Comparison of ENCODE assay signal across 11 mouse cellular contexts in the genomic region with DNA sequence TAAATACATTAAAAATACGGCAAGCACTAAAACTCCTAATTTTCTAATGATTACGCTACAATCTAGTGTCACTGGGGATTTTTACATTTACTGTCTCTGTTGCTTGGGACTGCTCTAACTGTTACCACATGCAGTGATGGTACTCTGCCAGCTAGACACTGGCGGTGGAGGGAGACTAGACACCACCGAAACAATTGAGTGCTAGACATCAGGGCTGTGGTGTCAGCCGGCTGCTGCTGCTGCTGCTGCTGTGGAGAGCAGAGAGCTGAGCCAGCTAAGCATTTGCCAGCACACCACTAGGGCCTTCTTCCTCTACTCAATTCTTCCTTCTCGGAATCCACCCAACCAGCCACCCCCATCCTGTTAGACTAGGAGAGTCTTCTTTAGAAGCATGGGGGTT. TPM values are rescaled to one million over a fixed set of nuclear protein-coding genes. Genes with fewer than 3 reads are reported as not detected.
A peak's percentile ranks its signal among the peaks of the same experiment; 100 is the strongest.
DNase-seq lines count a peak whose midpoint lies in the region; ATAC-seq and TF ChIP-seq lines count a peak whose summit lies in the region.
"Had no signal": no experiment of that assay in that cellular context is flagged by ENCODE, and none has a peak within 500 bp of the region (broad histone marks: within the 10 kb centered on the region; RNA-seq: fewer than 3 reads in every experiment).

No protein-coding gene starts in this region.

- 48% methylated on average over 6 of the region's 6 CpGs for WGBS in hindbrain, embryonic 14.5 days
- WGBS in hindbrain, embryonic 10.5 days = 68% methylated on average over 6 of the region's 6 CpGs
- 71% methylated on average over 6 of the region's 6 CpGs for WGBS in stomach, embryonic 14.5 days
- WGBS in stomach, postnatal 0 days = 69% methylated on average over 6 of the region's 6 CpGs
- 68% methylated on average over 6 of the region's 6 CpGs for WGBS in kidney, embryonic 15.5 days

- DNase-seq in cerebellum, postnatal 10 days = peak; percentile 49 to 52
- no peak for DNase-seq in cerebellum, adult 8-10 months
- DNase-seq in hindbrain, embryonic 14.5 days (ENCODE audit: low spot score) = no peak
- no peak for DNase-seq in hindbrain, embryonic 10.5 days (ENCODE audit: low spot score)
- no peak for DNase-seq in stomach, postnatal 0 days (ENCODE audit: low spot score)
- no peak for DNase-seq in left cerebral cortex, postnatal 36 days (ENCODE audit: low spot score in 2 of 2)

- peak overlapping the region; percentile 48; the same call in 1 of the 2 replicates for H3K27ac ChIP-seq in hindbrain, embryonic 14.5 days
- no peak overlapping the region for H3K27ac ChIP-seq in hindbrain, embryonic 10.5 days
- no peak overlapping the region for H3K27ac ChIP-seq in stomach, embryonic 14.5 days (ENCODE audit: low read length)
- no peak overlapping the region for H3K27ac ChIP-seq in stomach, postnatal 0 days (replicated peaks)
- no peak overlapping the region for H3K27ac ChIP-seq in kidney, embryonic 15.5 days
- H3K27ac ChIP-seq: liver, embryonic 15.5 days had no signal

- H3K4me2 ChIP-seq in hindbrain, embryonic 14.5 days (replicated peaks) = peak overlapping the region; percentile 55
- peak overlapping the region; percentile 53; the same call in 1 of the 2 replicates for H3K4me2 ChIP-seq in stomach, embryonic 14.5 days (replicated peaks; ENCODE audit: low read depth, low read length)
- H3K4me2 ChIP-seq in stomach, postnatal 0 days (replicated peaks; ENCODE audit: low read depth) = no peak overlapping the region
- H3K4me2 ChIP-seq in kidney, embryonic 15.5 days = no peak overlapping the region
- H3K4me2 ChIP-seq: liver, embryonic 15.5 days had no signal

- no peaks in the 10 kb centered on the region for H3K36me3 ChIP-seq in hindbrain, embryonic 14.5 days (replicated peaks; ENCODE audit: control insufficient read depth, insufficient read depth)
- H3K36me3 ChIP-seq in hindbrain, embryonic 10.5 days = no peaks in the 10 kb centered on the region
- no peaks in the 10 kb centered on the region for H3K36me3 ChIP-seq in stomach, embryonic 14.5 days (ENCODE audit: control insufficient read depth, insufficient read depth, low read length)
- no peaks in the 10 kb centered on the region for H3K36me3 ChIP-seq in stomach, postnatal 0 days (ENCODE audit: control insufficient read depth, insufficient read depth, low read length)
- H3K36me3 ChIP-seq in kidney, embryonic 15.5 days = no peaks in the 10 kb centered on the region
- H3K36me3 ChIP-seq: liver, embryonic 15.5 days had no signal

- intact Hi-C loops in left cerebral cortex, postnatal 36 days (cut with DNase I) = loop anchor here (2.0 kb wide), 1 partner anchor 121 kb away; a partner anchor contains a TSS

- TF ChIP-seq CTCF in stomach, postnatal 0 days (IDR thresholded peaks at IDR 0.05; ENCODE audit: low read depth) = no peak

- no peaks in the 10 kb centered on the region for H3K27me3 ChIP-seq in hindbrain, embryonic 14.5 days (ENCODE audit: control insufficient read depth, insufficient read depth, low read length)
- H3K27me3 ChIP-seq in hindbrain, embryonic 10.5 days (ENCODE audit: insufficient read depth, poor library complexity, severe bottlenecking) = peaks cover 6% of the 10 kb centered on the region; the same call in 1 of the 2 replicates
- H3K27me3 ChIP-seq in stomach, embryonic 14.5 days (ENCODE audit: control insufficient read depth, insufficient read depth, low read length) = 0 out of 2 replicates have a peak, but pooled peaks cover 2% of the 10 kb centered on the region
- no peaks in the 10 kb centered on the region for H3K27me3 ChIP-seq in stomach, postnatal 0 days (ENCODE audit: control insufficient read depth, insufficient read depth, low read length)
- H3K27me3 ChIP-seq in kidney, embryonic 15.5 days = peaks cover 13% of the 10 kb centered on the region; the same call in 1 of the 2 replicates
- H3K27me3 ChIP-seq: liver, embryonic 15.5 days had no signal

- H3K4me3 ChIP-seq in hindbrain, embryonic 14.5 days (replicated peaks; ENCODE audit: low read length) = no peak overlapping the region
- no peak overlapping the region for H3K4me3 ChIP-seq in hindbrain, embryonic 10.5 days
- H3K4me3 ChIP-seq in stomach, embryonic 14.5 days (ENCODE audit: low read depth, low read length) = no peak overlapping the region
- H3K4me3 ChIP-seq in stomach, postnatal 0 days (ENCODE audit: low read depth, low read length) = no peak overlapping the region
- H3K4me3 ChIP-seq in kidney, embryonic 15.5 days (replicated peaks) = no peak overlapping the region
- H3K4me3 ChIP-seq: liver, embryonic 15.5 days had no signal

- H3K4me1 ChIP-seq in hindbrain, embryonic 14.5 days (replicated peaks; ENCODE audit: control insufficient read depth, insufficient read depth, low read length) = peaks cover 8% of the 10 kb centered on the region; the same call in 1 of the 2 replicates
- peaks cover 12% of the 10 kb centered on the region for H3K4me1 ChIP-seq in hindbrain, embryonic 10.5 days (replicated peaks)
- no peaks in the 10 kb centered on the region for H3K4me1 ChIP-seq in stomach, embryonic 14.5 days (ENCODE audit: control insufficient read depth, insufficient read depth, low read length)
- no peaks in the 10 kb centered on the region for H3K4me1 ChIP-seq in stomach, postnatal 0 days (replicated peaks; ENCODE audit: control insufficient read depth, insufficient read depth)
- H3K4me1 ChIP-seq in kidney, embryonic 15.5 days = 0 out of 2 replicates have a peak, but pooled peaks cover 7% of the 10 kb centered on the region
- H3K4me1 ChIP-seq: liver, embryonic 15.5 days had no signal

- peak; percentile 58 for ATAC-seq in hindbrain, embryonic 14.5 days (ENCODE audit: low FRiP score)
- no peak for ATAC-seq in stomach, embryonic 14.5 days (ENCODE audit: insufficient number of reproducible peaks, insufficient read depth, low FRiP score, low read depth)
- ATAC-seq in stomach, postnatal 0 days (ENCODE audit: low FRiP score, low TSS enrichment) = no peak
- ATAC-seq in kidney, embryonic 15.5 days (replicated peaks; ENCODE audit: low FRiP score) = no peak
- ATAC-seq: activated CD4-positive, CD25-positive, alpha-beta regulatory T cell, adult 4 months had no signal

- H3K9ac ChIP-seq in hindbrain, embryonic 14.5 days = 0 out of 2 replicates have a peak overlapping the region, but pooled peaks have one; percentile 16
- H3K9ac ChIP-seq in stomach, embryonic 14.5 days (replicated peaks; ENCODE audit: low read depth, low read length) = no peak overlapping the region
- H3K9ac ChIP-seq in stomach, postnatal 0 days (ENCODE audit: low read length) = no peak overlapping the region
- H3K9ac ChIP-seq in kidney, embryonic 15.5 days = no peak overlapping the region
- H3K9ac ChIP-seq: liver, embryonic 15.5 days had no signal

- no peaks in the 10 kb centered on the region for H3K9me3 ChIP-seq in hindbrain, embryonic 14.5 days (ENCODE audit: control insufficient read depth, low read length)
- H3K9me3 ChIP-seq in hindbrain, embryonic 10.5 days = no peaks in the 10 kb centered on the region
- H3K9me3 ChIP-seq in stomach, embryonic 14.5 days (ENCODE audit: control insufficient read depth, low read depth, low read length) = no peaks in the 10 kb centered on the region
- no peaks in the 10 kb centered on the region for H3K9me3 ChIP-seq in stomach, postnatal 0 days (ENCODE audit: control insufficient read depth, low read length)
- H3K9me3 ChIP-seq in kidney, embryonic 15.5 days (replicated peaks) = no peaks in the 10 kb centered on the region
- H3K9me3 ChIP-seq: liver, embryonic 15.5 days had no signal

- TF ChIP-seq EP300 in stomach, postnatal 0 days (optimal IDR thresholded peaks at IDR 0.05) = no peak

RNA-seq across cellular contexts. Expression of a gene that starts 17.8 kb away (rescaled TPM):
- polyA plus RNA-seq in hindbrain, embryonic 14.5 days (2014; fragmentation: Nextera tagmentation; extraction: Ambion mirVana) = 42.8 and 44.9 TPM in 2 replicates
- 22.9 and 39.2 TPM in 2 replicates for polyA plus RNA-seq in hindbrain, embryonic 10.5 days (2016; fragmentation: Nextera tagmentation; extraction: Ambion mirVana)
- polyA plus RNA-seq in stomach, embryonic 14.5 days (2014; fragmentation: Nextera tagmentation; extraction: Ambion mirVana) = 4.9 and 5.0 TPM in 2 replicates
- polyA plus RNA-seq in stomach, postnatal 0 days (2015; fragmentation: Nextera tagmentation; extraction: Ambion mirVana) = 0.74 and 0.79 TPM in 2 replicates
- 0.55 and 1.4 TPM in 2 replicates for polyA plus RNA-seq in kidney, embryonic 15.5 days (2015; fragmentation: Nextera tagmentation; extraction: Ambion mirVana)
- total RNA-seq in left cerebral cortex, postnatal 36 days (2021) = 100 to 1,000 TPM; 164 to 178 TPM
- total RNA-seq: granulocyte monocyte progenitor cell, adult 5-6 weeks had no signal
- polyA plus RNA-seq: activated CD4-positive, CD25-positive, alpha-beta regulatory T cell, adult 4 months had no signal

Comparison
In these comparisons a context has a peak if more than half of its experiments do, and no peak if none do; other contexts are left out.
1. DNase-seq: peak in cerebellum, postnatal 10 days (2 of 2); none in cerebellum, adult 8-10 months (single experiment), hindbrain, embryonic 14.5 days (single experiment), hindbrain, embryonic 10.5 days (single experiment), stomach, postnatal 0 days (single experiment) and left cerebral cortex, postnatal 36 days (0 of 2).
2. H3K4me2 ChIP-seq: peak in hindbrain, embryonic 14.5 days (single experiment) and stomach, embryonic 14.5 days (single experiment); none in stomach, postnatal 0 days (single experiment) and kidney, embryonic 15.5 days (single experiment).